Mouse (Mus musculus) testis, postnatal 14 days (tissue): ENCODE data around the gene Arfgap3.

Experiments
- DNase-seq: peaks from one replicate; pipeline ENCODE4 v3.0.0; 2021; ENCODE audit warnings: low spot score

Gene Arfgap3

GRCm38 (mm10) chr15:83252060-83252459, 98.0 kb downstream of the Arfgap3 start:
- no peak for DNase-seq

DNA sequence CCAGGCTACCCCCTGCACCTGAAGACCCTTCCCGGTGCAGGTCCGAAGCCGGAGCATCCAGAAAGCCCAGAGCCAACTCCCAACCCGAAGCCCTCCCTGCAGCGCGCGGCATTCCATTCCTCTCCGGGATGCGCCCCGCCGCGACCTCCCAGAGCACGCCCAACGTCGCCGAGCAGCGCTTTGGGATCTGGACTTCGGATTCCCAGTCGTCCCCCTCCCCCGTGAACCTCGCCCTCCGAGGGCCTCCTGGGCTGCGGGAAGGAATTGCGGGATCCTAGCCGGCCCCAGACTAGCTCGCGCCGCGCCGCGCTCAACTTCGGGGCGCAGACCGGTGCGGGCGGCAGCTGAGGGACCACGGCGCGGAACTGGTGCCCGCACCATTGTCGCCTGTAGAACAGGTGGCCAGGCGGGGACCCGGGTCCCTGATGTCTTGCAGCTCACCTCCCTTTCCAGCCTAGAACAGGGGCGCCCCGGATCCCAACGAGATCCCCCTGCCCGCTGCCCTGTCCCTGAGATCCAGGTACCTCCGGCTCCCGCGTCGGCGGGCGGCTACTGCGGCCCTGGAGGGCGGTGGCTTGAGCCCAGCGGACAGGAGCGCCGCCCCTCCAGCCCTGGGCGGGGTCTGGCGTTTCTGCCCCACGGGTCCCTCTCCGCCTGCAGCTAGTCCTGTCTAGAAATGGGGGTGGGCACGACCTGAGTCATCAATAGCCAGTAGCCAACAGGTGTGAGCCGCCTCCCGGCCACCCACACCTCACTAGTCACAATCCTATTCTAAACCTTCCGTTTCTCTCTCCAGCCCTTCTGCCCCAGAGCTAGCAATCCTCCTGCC, 98.7 kb downstream of the Arfgap3 start, which contains the start of gene A4galt:
Gene A4galt, minus strand, starts transcription at position 599 of the 829 bp plus-strand sequence.
- peak; percentile 35 for DNase-seq

DNA sequence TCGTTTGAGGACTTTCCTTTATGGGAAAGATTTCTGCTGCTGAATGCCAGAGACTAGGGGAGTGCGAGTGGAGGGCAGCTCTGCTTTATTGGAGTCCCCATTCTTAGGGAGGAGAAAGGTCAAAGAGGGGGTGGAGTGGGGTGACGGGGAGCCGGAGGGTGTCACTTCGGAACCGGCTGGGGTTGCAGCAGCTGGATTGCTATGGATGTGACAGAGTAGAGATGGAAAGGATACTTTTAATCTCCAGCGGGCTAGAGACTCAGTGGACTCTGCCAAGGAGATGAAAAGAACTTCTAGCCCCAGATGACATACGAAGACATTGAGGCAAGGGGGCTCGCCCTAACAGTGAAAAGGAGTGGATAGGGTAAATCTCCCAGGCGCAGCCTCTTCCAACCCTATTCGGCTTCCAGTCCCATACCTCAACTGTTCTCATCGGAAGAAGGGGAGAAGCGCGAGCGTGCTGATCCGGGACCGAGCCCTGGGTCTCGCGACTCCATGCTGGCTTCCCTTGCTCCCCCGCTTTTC, 99.3 kb downstream of the Arfgap3 start:
- no peak for DNase-seq
